Mouse (Mus musculus) MEL (cell line): Measurements from ENCODE around the gene AC134908.4.

Source experiments
- CTCF ChIP-seq, 3 experiments: IDR thresholded peaks in 2 of 3; conservative IDR thresholded peaks in 1 of 3; 2 replicates each; pipeline ENCODE4 v1.5.1; 2011 to 2012; ENCODE audit warnings: low read length in 3 of 3, low read depth in 2 of 3, mild to moderate bottlenecking in 2 of 3, improper control_type of control experiment in 1 of 3, inconsistent platforms in 1 of 3, mixed read lengths in 1 of 3, moderate library complexity in 1 of 3; ENCODE audit not compliant: control insufficient read depth in 1 of 3, insufficient read depth in 1 of 3, poor library complexity in 1 of 3, severe bottlenecking in 1 of 3
- JUND ChIP-seq: IDR thresholded peaks from 2 replicates; pipeline ENCODE4 v1.6.1; 2011; ENCODE audit warnings: low read depth, mild to moderate bottlenecking, improper control_type of control experiment, low read length
- RAD21 ChIP-seq: IDR thresholded peaks from 2 replicates; pipeline ENCODE4 v1.6.1; 2011; ENCODE audit warnings: mild to moderate bottlenecking, low read depth, low read length, improper control_type of control experiment
- SMC3 ChIP-seq: IDR thresholded peaks from 2 replicates; pipeline ENCODE4 v1.6.1; 2011; ENCODE audit warnings: low read depth, low read length, improper control_type of control experiment
- ZC3H11A ChIP-seq: IDR thresholded peaks from 2 replicates; pipeline ENCODE4 v1.6.1; 2012; ENCODE audit warnings: low read depth, mild to moderate bottlenecking, inconsistent platforms, low read length, improper control_type of control experiment

DNA sequence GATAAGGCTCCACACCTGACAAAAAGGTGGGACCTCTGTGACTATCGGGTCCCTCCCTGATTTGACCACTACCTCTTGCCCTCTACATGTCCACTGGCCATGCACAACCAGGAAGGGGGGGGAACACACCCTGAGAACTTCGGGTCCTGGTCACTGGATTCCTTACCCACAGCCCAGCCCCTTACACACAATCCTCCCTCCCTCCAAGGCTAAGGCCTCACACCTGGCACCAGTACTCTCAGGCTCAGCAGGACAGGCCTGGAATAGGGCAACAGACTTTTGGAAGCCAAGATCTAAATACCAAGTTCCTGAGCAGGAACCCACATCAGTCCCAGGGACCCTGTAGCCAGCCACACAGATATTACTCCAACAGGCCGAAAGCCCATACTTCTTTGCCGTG is 43.4 kb upstream of the AC134908.4 start:
- TF ChIP-seq SMC3 (no peak), JUND (no peak), CTCF (IDR thresholded peaks at IDR 0.05 in 2 of 3, conservative IDR thresholded peaks at IDR 0.05 in 1 of 3; ENCODE audit: control insufficient read depth in 1 of 3, insufficient read depth in 1 of 3, low read depth in 2 of 3, low read length in 3 of 3, poor library complexity in 1 of 3, severe bottlenecking in 1 of 3) (no peak), ZC3H11A (no peak), RAD21 (no peak)
